Comparison of ENCODE assay signal across 39 mouse cellular contexts in genomic region chr11:100757566-100757965, GRCm38 (mm10). TPM values are rescaled to one million over a fixed set of nuclear protein-coding genes. Genes with fewer than 3 reads are reported as not detected.
DNase-seq lines count a peak whose midpoint lies in the region; ATAC-seq lines count a peak whose summit lies in the region.
"Had no signal": no experiment of that assay in that cellular context is flagged by ENCODE, and none has a peak within 500 bp of the region (broad histone marks: within the 10 kb centered on the region; RNA-seq: fewer than 3 reads in every experiment).

No protein-coding gene starts in this region.

- DNase-seq in neural tube, embryonic 10.5 days (ENCODE audit: extremely low spot score, low spot score), result no peak
- peak; percentile 45 for DNase-seq in induced T-regulatory cell, adult 2 months (ENCODE audit: low read depth)
- DNase-seq in gastrocnemius, postnatal 36 days, result no peak
- no peak for DNase-seq in liver, embryonic 11.5 days (ENCODE audit: low spot score)
- DNase-seq: adrenal gland, postnatal 25 days; cerebellum, adult 11-12 months; cerebellum, adult 9-11 months; heart, postnatal 36 days; kidney, postnatal 14 days; layer of hippocampus, adult 9-11 months; liver; lung, embryonic 14.5 days; retina, postnatal 1 day; right cerebral cortex, postnatal 14 days; thymus, adult 18-20 months; thymus, postnatal 25 days had no signal

- no peaks in the 10 kb centered on the region for H3K27me3 ChIP-seq in hindbrain, embryonic 15.5 days
- H3K27me3 ChIP-seq in hindbrain, embryonic 12.5 days, result peaks cover 40% of the 10 kb centered on the region
- peaks cover 19% of the 10 kb centered on the region for H3K27me3 ChIP-seq in neural tube, embryonic 13.5 days
- H3K27me3 ChIP-seq in liver, embryonic 11.5 days (replicated peaks; ENCODE audit: control insufficient read depth, insufficient read depth, low read length), result peaks cover 68% of the 10 kb centered on the region

- H3K9me3 ChIP-seq in hindbrain, embryonic 15.5 days, result no peaks in the 10 kb centered on the region
- no peaks in the 10 kb centered on the region for H3K9me3 ChIP-seq in hindbrain, embryonic 12.5 days (replicated peaks)
- H3K9me3 ChIP-seq in neural tube, embryonic 13.5 days, result no peaks in the 10 kb centered on the region
- H3K9me3 ChIP-seq in liver, embryonic 11.5 days (ENCODE audit: control insufficient read depth, low read length), result no peaks in the 10 kb centered on the region
- H3K9me3 ChIP-seq: embryonic facial prominence, embryonic 13.5 days; heart, embryonic 10.5 days; heart, embryonic 15.5 days; liver, embryonic 15.5 days; midbrain, embryonic 12.5 days; neural tube, embryonic 15.5 days had no signal

- no peak for ATAC-seq in hindbrain, embryonic 15.5 days (ENCODE audit: low FRiP score, low read depth)
- no peak for ATAC-seq in hindbrain, embryonic 12.5 days (ENCODE audit: low FRiP score)
- no peak for ATAC-seq in neural tube, embryonic 13.5 days (ENCODE audit: low read depth)
- no peak for ATAC-seq in liver, embryonic 11.5 days (replicated peaks; ENCODE audit: low FRiP score)
- ATAC-seq: forebrain, embryonic 16.5 days; intestine, postnatal 0 days had no signal

- peaks cover 35% of the 10 kb centered on the region for H3K4me1 ChIP-seq in hindbrain, embryonic 15.5 days (replicated peaks)
- peaks cover 17% of the 10 kb centered on the region for H3K4me1 ChIP-seq in hindbrain, embryonic 12.5 days
- H3K4me1 ChIP-seq in neural tube, embryonic 13.5 days (replicated peaks), result peaks cover 30% of the 10 kb centered on the region
- peaks cover 10% of the 10 kb centered on the region for H3K4me1 ChIP-seq in liver, embryonic 11.5 days (replicated peaks; ENCODE audit: control insufficient read depth, insufficient read depth, low read length)

- H3K36me3 ChIP-seq in hindbrain, embryonic 15.5 days, result peaks cover 9% of the 10 kb centered on the region; the same call in 1 of the 2 replicates
- H3K36me3 ChIP-seq in hindbrain, embryonic 12.5 days, result peaks cover 10% of the 10 kb centered on the region; the same call in 1 of the 2 replicates
- peaks cover 9% of the 10 kb centered on the region; the same call in 1 of the 2 replicates for H3K36me3 ChIP-seq in neural tube, embryonic 13.5 days
- no peaks in the 10 kb centered on the region for H3K36me3 ChIP-seq in liver, embryonic 11.5 days (ENCODE audit: control insufficient read depth, insufficient read depth, low read length)
- H3K36me3 ChIP-seq: embryonic facial prominence, embryonic 13.5 days; heart, embryonic 10.5 days; heart, embryonic 15.5 days; liver, embryonic 15.5 days; midbrain, embryonic 12.5 days had no signal

- WGBS in hindbrain, embryonic 15.5 days, result 91% methylated on average over 12 of the region's 12 CpGs
- WGBS in hindbrain, embryonic 12.5 days, result 91% methylated on average over 12 of the region's 12 CpGs
- 90% methylated on average over 12 of the region's 12 CpGs for WGBS in neural tube, embryonic 13.5 days
- 80% methylated on average over 12 of the region's 12 CpGs for WGBS in liver, embryonic 11.5 days

- H3K9ac ChIP-seq in hindbrain, embryonic 15.5 days, result no peak overlapping the region
- H3K9ac ChIP-seq in hindbrain, embryonic 12.5 days, result no peak overlapping the region
- H3K9ac ChIP-seq in neural tube, embryonic 13.5 days, result no peak overlapping the region
- no peak overlapping the region for H3K9ac ChIP-seq in liver, embryonic 11.5 days (ENCODE audit: low read depth, low read length)
- H3K9ac ChIP-seq: embryonic facial prominence, embryonic 13.5 days; heart, embryonic 15.5 days; liver, embryonic 15.5 days; lung, embryonic 14.5 days; midbrain, embryonic 12.5 days; neural tube, embryonic 15.5 days had no signal

- no peak overlapping the region for H3K4me3 ChIP-seq in hindbrain, embryonic 15.5 days
- no peak overlapping the region for H3K4me3 ChIP-seq in hindbrain, embryonic 12.5 days
- H3K4me3 ChIP-seq in neural tube, embryonic 13.5 days, result no peak overlapping the region
- no peak overlapping the region for H3K4me3 ChIP-seq in liver, embryonic 11.5 days (ENCODE audit: low read depth, low read length)
- H3K4me3 ChIP-seq: embryonic facial prominence, embryonic 13.5 days; heart, embryonic 10.5 days; heart, embryonic 15.5 days; liver, embryonic 15.5 days; midbrain, embryonic 12.5 days; myocyte; neural tube, embryonic 15.5 days had no signal

- no peak overlapping the region for H3K27ac ChIP-seq in hindbrain, embryonic 15.5 days (replicated peaks)
- H3K27ac ChIP-seq in hindbrain, embryonic 12.5 days, result no peak overlapping the region
- H3K27ac ChIP-seq in neural tube, embryonic 13.5 days (replicated peaks), result no peak overlapping the region
- no peak overlapping the region for H3K27ac ChIP-seq in liver, embryonic 11.5 days (ENCODE audit: low read depth, low read length)
- H3K27ac ChIP-seq: embryonic facial prominence, embryonic 13.5 days; heart, embryonic 10.5 days; heart, embryonic 15.5 days; liver, embryonic 15.5 days; midbrain, embryonic 12.5 days; neural tube, embryonic 15.5 days; stomach, postnatal 0 days had no signal

- intact Hi-C loops in gastrocnemius, postnatal 36 days (cut with DNase I), result loop anchor here (5.0 kb wide), 1 partner anchor 320 kb away; the partner anchor contains the start of gene Hsd17b1

- H3K4me2 ChIP-seq in hindbrain, embryonic 15.5 days, result peak overlapping the region; percentile 63; the same call in 1 of the 2 replicates
- no peak overlapping the region for H3K4me2 ChIP-seq in hindbrain, embryonic 12.5 days (replicated peaks)
- H3K4me2 ChIP-seq in neural tube, embryonic 13.5 days, result peak overlapping the region; percentile 65; the same call in 1 of the 2 replicates
- H3K4me2 ChIP-seq in liver, embryonic 11.5 days, result no peak overlapping the region
- H3K4me2 ChIP-seq: embryonic facial prominence, embryonic 13.5 days; heart, embryonic 15.5 days; liver, embryonic 15.5 days; lung, embryonic 14.5 days had no signal

RNA-seq across cellular contexts. Expression of gene Kcnh4, which starts 2.2 kb away (rescaled TPM):
- 8.8 and 10.3 TPM in 2 replicates for polyA plus RNA-seq in hindbrain, embryonic 15.5 days (2015; fragmentation: Nextera tagmentation; extraction: Ambion mirVana)
- polyA plus RNA-seq in hindbrain, embryonic 12.5 days (2016; fragmentation: Nextera tagmentation; extraction: Ambion mirVana), result 6.0 and 6.2 TPM in 2 replicates
- 4.8 and 5.3 TPM in 2 replicates for polyA plus RNA-seq in neural tube, embryonic 13.5 days (2015; fragmentation: Nextera tagmentation; extraction: Ambion mirVana)
- total RNA-seq in gastrocnemius, postnatal 36 days (2021), result not detected
- polyA plus RNA-seq in liver, embryonic 11.5 days (2014; fragmentation: Nextera tagmentation; extraction: Ambion mirVana), result not detected in 2 replicates
- total RNA-seq: common myeloid progenitor, adult 5-6 weeks; gastrocnemius, adult 8-10 months; granulocyte monocyte progenitor cell, adult 5-6 weeks; heart, postnatal 36 days; megakaryocyte progenitor cell, adult 5-6 weeks had no signal
- polyA plus RNA-seq: heart, embryonic 10.5 days; heart, embryonic 15.5 days; kidney, embryonic 14.5 days; limb, embryonic 11.5 days; liver, embryonic 15.5 days; lung, embryonic 14.5 days had no signal

RNA-seq across cellular contexts. Expression of gene Hcrt, which starts 5.2 kb away (rescaled TPM):
- 0.38 and 1.3 TPM in 2 replicates for polyA plus RNA-seq in hindbrain, embryonic 15.5 days (2015; fragmentation: Nextera tagmentation; extraction: Ambion mirVana)
- polyA plus RNA-seq in hindbrain, embryonic 12.5 days (2016; fragmentation: Nextera tagmentation; extraction: Ambion mirVana), result not detected in 2 replicates
- polyA plus RNA-seq in neural tube, embryonic 13.5 days (2015; fragmentation: Nextera tagmentation; extraction: Ambion mirVana), result 0.56 TPM in 1 of 2 replicates, not detected in the other
- not detected for total RNA-seq in gastrocnemius, postnatal 36 days (2021)
- not detected in 2 replicates for polyA plus RNA-seq in liver, embryonic 11.5 days (2014; fragmentation: Nextera tagmentation; extraction: Ambion mirVana)
- total RNA-seq: adrenal gland, adult 18-20 months; adrenal gland, postnatal 25 days; common myeloid progenitor, adult 5-6 weeks; gastrocnemius, adult 8-10 months; granulocyte monocyte progenitor cell, adult 5-6 weeks; heart, postnatal 36 days; left cerebral cortex, postnatal 14 days; megakaryocyte progenitor cell, adult 5-6 weeks had no signal
- polyA plus RNA-seq: embryonic facial prominence, embryonic 13.5 days; forebrain, embryonic 11.5 days; heart, embryonic 10.5 days; heart, embryonic 15.5 days; intestine, postnatal 0 days; kidney, embryonic 14.5 days; limb, embryonic 11.5 days; liver, embryonic 15.5 days; lung, embryonic 14.5 days; midbrain, embryonic 12.5 days; myocyte; small intestine, adult 2 months; stomach, postnatal 0 days had no signal

RNA-seq across cellular contexts. Expression of gene Ghdc, which starts 13.2 kb away (rescaled TPM):
- 7.4 and 8.4 TPM in 2 replicates for polyA plus RNA-seq in hindbrain, embryonic 15.5 days (2015; fragmentation: Nextera tagmentation; extraction: Ambion mirVana)
- 4.4 and 4.7 TPM in 2 replicates for polyA plus RNA-seq in hindbrain, embryonic 12.5 days (2016; fragmentation: Nextera tagmentation; extraction: Ambion mirVana)
- 4.7 and 5.0 TPM in 2 replicates for polyA plus RNA-seq in neural tube, embryonic 13.5 days (2015; fragmentation: Nextera tagmentation; extraction: Ambion mirVana)
- 1 to 10 TPM; 4.4 to 5.0 TPM for total RNA-seq in gastrocnemius, postnatal 36 days (2021)
- polyA plus RNA-seq in liver, embryonic 11.5 days (2014; fragmentation: Nextera tagmentation; extraction: Ambion mirVana), result 3.1 and 3.8 TPM in 2 replicates

RNA-seq across cellular contexts. Expression of gene Rab5c, which starts 19.6 kb away (rescaled TPM):
- 42.0 and 42.4 TPM in 2 replicates for polyA plus RNA-seq in hindbrain, embryonic 15.5 days (2015; fragmentation: Nextera tagmentation; extraction: Ambion mirVana)
- polyA plus RNA-seq in hindbrain, embryonic 12.5 days (2016; fragmentation: Nextera tagmentation; extraction: Ambion mirVana), result 17.7 and 19.9 TPM in 2 replicates
- polyA plus RNA-seq in neural tube, embryonic 13.5 days (2015; fragmentation: Nextera tagmentation; extraction: Ambion mirVana), result 30.0 and 35.1 TPM in 2 replicates
- total RNA-seq in gastrocnemius, postnatal 36 days (2021), result 10 to 100 TPM; 35.0 to 44.5 TPM
- 51.2 TPM in 2 replicates for polyA plus RNA-seq in liver, embryonic 11.5 days (2014; fragmentation: Nextera tagmentation; extraction: Ambion mirVana)

RNA-seq across cellular contexts. Expression of gene Hspb9, which starts 43.9 kb away (rescaled TPM):
- 0.25 and 0.35 TPM in 2 replicates for polyA plus RNA-seq in hindbrain, embryonic 15.5 days (2015; fragmentation: Nextera tagmentation; extraction: Ambion mirVana)
- polyA plus RNA-seq in hindbrain, embryonic 12.5 days (2016; fragmentation: Nextera tagmentation; extraction: Ambion mirVana), result 0.35 and 0.38 TPM in 2 replicates
- polyA plus RNA-seq in neural tube, embryonic 13.5 days (2015; fragmentation: Nextera tagmentation; extraction: Ambion mirVana), result 0.43 TPM in 1 of 2 replicates, not detected in the other
- not detected for total RNA-seq in gastrocnemius, postnatal 36 days (2021)
- polyA plus RNA-seq in liver, embryonic 11.5 days (2014; fragmentation: Nextera tagmentation; extraction: Ambion mirVana), result 0.27 and 0.30 TPM in 2 replicates
- total RNA-seq: adrenal gland, adult 18-20 months; adrenal gland, postnatal 25 days; common myeloid progenitor, adult 5-6 weeks; gastrocnemius, adult 8-10 months; granulocyte monocyte progenitor cell, adult 5-6 weeks; left cerebral cortex, postnatal 14 days had no signal
- polyA plus RNA-seq: embryonic facial prominence, embryonic 13.5 days; forebrain, embryonic 16.5 days; heart, embryonic 15.5 days; neural tube, embryonic 15.5 days; small intestine, adult 2 months had no signal

Comparison
In these comparisons a context has a peak if more than half of its experiments do, and no peak if none do; other contexts are left out.
1. H3K4me2 ChIP-seq: peak in hindbrain, embryonic 15.5 days (single experiment) and neural tube, embryonic 13.5 days (single experiment); none in hindbrain, embryonic 12.5 days (single experiment) and liver, embryonic 11.5 days (single experiment).